Mouse (Mus musculus) erythroid progenitor cell, adult 5-6 weeks (primary cell): ENCODE data around the gene Luzp2. TPM values are rescaled to one million over a fixed set of nuclear protein-coding genes. Genes with fewer than 3 reads are reported as not detected.
"Not testable (repeated sequence)": the region's sequence is repeated elsewhere in the genome, so short reads cannot be mapped to it uniquely, and the experiment has no call there.

Experiments used
- ATAC-seq: replicated peaks from 2 replicates; pipeline ENCODE4 v1.8.0; 2016; ENCODE audit warnings: moderate number of reproducible peaks, mild to moderate bottlenecking, moderate TSS enrichment, inconsistent platforms; ENCODE audit not compliant: poor library complexity, low FRiP score, severe bottlenecking
- total RNA-seq, 2 experiments: library from RNA; stranded (forward) in 1 of 2; stranded (reverse) in 1 of 2; fragments of 150-400 nt in 1 of 2; fragments of 186-747, 209-891 nt in 1 of 2; gene quantifications; 2 replicates each; pipeline versions ENCODE4 v1.2.3 to v1.2.4; 2015 to 2017; ENCODE audit warnings: low replicate concordance in 2 of 2

Gene Luzp2
- total RNA-seq, 2 experiments from 2014 or later: not detected

DNA sequence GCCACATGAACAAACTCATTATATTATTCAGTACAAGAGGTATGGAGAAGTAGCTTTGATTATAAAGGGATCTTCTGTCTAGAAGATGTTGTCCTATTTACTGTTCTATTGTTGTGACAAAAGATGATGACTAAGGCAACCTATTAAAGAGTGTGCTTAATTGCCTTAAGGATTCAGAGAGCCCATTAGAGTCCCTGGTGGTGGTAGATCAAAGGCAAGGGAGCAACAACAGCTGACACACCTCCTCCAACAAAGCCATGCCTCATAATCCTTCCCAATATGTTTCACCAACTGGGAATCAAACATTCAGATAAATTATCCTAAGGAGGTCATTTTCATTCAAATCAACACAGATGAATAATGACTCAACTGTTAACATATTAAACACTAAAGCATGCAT, 142.1 kb downstream of the Luzp2 start:
- ATAC-seq: no peak

DNA sequence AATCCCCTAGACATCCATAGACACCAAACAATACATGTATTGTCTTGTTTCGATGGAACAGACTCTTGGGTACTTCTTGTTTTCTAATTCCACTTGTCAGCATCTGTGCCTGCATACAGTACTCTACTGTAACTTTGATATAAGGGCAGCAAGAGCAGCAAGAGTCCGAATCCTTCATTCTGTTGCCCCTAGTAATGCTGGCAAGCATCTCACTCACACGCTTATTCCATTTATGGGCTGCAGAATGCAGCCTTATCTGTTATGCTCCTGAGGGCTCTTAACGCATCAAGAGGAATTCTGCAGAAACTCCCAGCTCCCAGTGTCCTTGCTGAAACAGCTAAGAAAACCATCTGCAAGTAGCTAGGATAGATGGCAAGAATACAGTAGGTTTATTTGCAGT, 145.3 kb downstream of the Luzp2 start:
- no peak for ATAC-seq

DNA sequence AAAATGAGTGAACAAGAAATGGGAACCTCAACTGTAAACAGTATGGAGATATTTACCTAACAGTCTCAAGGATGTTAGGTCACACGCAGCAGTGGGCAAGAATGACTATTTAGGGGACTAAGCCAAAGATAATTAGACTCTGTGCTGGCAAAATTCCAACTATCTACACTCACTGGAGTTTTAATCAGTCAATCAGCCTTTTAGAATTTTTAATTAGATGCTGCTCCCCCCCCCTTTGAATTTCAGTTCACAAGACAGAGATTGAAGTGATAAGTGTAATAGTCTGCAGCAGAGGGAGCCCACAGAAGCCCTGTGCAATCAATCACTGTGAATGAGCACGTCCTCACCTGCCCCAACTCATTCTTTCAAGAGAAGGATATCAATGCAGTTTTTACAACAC, 165.1 kb downstream of the Luzp2 start:
- no peak for ATAC-seq

DNA sequence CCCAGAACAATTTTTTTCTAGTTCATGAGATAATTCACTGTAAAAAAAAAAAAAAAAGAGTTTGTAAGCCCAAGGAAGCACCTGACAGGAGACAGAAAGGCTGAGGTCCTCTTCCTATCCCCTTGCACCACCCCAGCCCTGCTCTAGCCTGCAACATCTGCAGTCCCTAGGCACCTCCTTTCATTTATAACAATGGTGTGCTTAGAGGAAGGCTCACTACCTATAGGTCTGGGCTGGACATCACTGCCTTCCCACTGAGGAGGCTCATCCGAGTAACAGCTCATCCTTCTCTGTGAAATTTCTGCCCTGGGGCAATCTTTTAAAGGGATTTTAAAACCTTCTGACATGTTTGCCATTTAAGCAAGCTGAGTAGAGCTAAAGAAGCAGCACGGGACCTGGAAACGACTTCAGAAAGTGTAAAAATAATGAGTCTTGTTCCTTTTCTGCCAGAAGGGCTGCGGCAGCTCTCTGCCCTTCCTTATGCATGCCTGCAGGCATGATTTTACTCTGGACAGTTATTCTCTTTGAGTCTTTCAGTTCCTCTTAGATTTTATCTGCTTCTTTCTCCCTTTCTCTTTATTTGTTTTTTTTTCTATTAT, 174.0 kb downstream of the Luzp2 start:
- no peak for ATAC-seq

DNA sequence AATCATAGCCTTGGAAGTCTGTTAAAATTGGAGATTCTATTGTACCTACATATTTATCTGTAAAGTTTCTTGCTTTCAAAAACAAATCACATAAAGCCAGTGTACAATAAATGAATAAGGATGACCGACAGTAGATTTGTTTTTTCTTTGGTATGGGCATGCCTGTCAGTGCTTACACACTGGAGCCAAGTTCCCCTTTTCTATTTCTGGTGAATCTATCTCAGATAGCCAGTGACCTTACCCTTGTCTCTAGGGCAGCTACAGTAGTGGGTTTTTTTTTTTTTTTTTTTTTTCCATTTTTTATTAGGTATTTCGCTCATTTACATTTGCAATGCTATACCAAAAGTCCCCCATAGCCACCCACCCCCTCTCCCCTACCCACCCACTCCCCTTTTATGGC, 298.6 kb downstream of the Luzp2 start:
- not testable (repeated sequence) for ATAC-seq

DNA sequence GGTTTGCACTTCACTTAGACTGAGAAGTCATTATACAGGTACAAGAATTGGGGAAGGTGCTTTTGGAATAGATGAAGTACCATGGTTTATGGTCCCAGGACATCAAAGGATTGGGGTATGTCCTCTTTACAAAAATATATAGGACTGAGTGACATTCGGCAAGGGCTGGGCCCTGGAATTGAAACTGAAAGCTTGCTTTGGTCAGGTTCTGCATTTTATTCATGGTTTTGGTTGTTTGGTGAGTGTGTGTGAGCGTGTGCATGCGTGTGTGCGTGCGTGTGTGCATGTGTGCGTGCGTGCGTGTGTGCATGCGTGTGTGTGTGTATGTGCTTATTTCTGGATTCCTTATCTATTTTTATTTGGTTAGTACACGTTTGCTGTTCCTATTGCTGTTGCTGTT, 353.6 kb downstream of the Luzp2 start:
- no peak for ATAC-seq

DNA sequence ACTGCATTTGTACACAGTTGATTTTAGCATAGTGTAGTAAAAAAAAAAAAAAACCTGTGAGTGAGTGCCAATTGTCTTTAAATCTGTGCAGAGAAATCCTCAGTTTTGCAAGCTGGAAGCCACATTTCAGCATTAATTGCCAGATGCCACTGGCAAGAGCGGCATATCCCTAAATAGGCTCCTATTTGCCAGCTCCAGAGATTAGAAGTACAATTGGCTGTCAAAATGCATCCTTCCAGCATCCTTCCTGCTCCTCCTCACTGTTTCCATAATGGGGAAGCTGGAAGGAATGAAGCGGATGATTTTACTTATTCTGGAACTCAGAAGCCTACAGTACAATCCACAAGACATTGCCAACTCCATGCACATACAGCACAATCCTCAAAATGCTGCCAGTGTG, 354.2 kb downstream of the Luzp2 start:
- no peak for ATAC-seq

DNA sequence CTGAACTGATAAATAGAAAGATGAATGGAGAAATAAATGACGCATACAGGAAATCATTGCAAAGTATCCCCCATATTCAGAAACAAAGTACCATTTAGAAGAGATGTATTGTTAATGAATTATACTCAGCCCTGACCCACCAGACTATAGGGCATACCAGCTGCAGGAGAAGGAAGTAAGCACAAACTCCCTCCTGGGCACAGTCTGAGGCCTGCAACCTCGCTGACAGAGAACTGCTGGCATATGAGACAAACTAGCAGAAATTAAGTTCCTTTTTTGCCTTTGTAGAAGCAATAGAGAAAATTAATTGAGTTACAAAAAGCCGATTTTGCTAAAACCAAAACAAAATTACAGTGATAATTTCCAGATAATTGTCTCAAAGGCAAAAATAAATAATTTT, 355.4 kb downstream of the Luzp2 start:
- ATAC-seq: no peak

DNA sequence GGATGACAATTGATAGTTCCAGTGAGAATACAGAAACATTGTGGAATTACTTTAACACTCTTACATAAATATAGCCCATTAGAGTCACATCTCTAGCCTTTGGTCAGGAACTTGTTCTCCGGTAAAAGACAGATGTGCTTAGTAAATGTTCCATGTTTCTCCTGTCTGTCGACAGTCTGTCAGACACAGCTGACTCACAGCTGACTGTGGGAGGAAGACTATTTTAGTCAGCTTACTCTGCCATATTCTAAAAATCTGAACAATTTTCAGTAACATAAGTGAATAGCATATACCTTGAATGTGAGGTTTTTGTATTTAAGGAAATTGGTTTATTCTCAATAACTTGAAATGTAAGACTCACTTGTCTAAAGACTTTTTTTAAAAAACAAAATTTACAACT, 363.5 kb downstream of the Luzp2 start:
- ATAC-seq: no peak

DNA sequence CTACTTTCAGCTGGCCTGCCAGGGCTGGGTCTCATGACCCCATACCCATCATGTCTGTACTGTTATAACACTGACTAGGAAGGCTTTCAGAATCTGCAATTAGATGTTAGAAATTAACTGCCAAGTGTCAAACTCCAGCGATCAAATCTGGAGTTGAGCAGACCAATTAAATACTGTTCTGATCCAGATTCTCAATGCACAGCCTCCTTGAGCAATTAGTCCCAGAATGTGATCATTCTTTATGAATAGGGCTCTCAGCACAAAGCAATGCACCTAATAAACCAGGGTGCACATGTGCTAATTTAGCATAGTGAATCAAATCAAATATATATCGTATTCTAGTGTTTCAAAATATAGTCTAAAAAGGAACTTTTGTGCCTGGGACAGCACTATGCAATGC, 387.7 kb downstream of the Luzp2 start:
- ATAC-seq: no peak

DNA sequence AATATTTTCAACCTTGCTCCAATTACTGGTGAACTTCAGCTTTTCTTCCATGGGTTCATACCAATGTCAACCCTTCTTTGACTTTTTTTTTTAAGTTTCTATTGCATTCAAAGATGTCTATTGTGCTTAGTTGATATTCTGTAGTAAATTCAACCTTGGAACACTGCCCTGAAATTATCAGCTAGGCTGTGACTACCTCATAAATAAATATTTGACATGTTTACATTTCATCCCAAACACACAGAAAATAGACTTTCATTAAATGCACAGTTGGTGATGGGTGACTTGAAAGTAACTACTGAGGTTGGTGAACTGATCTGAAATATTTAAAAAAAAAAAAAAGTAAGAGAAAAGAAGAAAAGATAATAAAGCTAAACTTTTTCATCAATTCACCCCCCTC, 394.1 kb downstream of the Luzp2 start:
- no peak for ATAC-seq
